Mouse (Mus musculus) kidney, adult 9 months (tissue): ENCODE results near the gene Epop.

Source experiments
- DNase-seq: peaks from one replicate; pipeline ENCODE4 v3.0.0; 2022

The Epop gene

DNA sequence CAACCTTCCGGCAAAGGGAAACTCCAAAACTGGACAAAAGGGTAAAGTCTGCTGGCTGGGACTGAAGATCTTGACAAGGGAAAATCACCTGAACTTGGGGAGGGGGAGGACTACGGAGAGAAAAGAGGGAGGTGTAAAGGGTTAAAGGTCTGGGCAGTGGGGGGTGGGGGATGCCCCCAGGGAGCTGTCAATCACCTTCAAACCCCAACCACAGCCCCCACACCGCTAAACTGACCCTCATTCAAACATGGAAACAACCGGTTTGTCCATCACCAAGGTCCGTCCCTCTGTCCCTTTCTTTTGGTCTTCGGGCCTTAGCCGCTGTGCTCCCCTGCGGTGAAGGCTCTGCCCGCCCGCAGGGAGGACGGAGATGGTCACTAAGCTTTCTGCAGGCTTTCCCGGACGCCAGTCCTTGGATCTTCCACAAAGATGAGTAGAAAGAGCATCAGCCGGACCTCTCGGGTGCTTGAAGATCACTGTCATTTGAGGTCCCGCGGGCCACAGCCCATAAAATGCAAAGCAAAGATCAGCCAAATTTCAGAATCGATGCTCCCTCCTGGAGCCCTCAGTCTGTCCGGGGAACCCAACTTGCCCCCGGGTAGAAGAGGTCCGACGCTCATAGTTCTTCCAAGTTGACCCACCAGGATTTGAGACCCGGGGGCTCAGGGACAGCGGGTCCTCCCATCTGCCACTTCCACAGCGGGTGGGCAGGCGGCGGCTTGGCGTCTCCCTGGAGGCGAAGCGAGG is 1.8 kb downstream of the Epop start:
- DNase-seq, result no peak

DNA sequence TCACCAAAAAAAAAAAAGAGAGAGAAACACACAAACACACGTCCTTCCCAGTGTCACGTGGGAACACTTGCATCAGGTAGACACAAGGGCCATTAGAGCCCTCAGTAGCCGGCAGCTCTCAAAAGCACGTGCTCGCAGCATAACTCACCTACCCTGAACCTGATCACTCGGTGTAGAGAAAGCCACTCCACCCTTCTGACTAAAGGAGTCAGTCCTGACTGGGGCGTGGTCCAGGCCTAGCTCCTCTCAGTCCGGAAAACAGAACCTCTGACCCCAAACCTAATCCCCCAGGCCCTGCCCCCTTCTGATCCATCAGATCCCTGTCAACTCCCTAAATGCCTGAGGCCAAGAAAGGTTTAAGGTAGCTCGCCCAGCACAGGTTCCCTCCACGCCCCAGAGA is 2.7 kb downstream of the Epop start:
- no peak for DNase-seq

DNA sequence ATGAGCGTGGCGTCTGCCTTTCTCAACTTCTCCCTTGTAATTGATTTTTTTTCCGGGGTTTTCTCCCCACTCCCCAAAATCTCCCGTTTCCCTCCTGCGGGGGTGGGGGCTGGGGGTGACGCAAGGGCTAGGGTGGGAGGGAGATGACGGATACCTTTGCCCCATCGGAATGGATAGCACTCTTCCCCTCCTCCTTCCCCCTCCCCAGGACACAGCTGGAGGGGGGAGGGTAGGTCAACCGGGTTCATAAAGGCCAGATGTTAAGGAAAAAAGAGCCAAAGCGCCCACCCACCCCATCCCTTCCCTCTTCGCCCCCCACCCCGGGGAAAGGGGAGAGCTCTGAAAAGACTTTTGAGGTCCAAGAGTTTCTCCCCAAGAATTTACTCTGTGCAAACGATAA is 3.1 kb downstream of the Epop start:
- no peak for DNase-seq

DNA sequence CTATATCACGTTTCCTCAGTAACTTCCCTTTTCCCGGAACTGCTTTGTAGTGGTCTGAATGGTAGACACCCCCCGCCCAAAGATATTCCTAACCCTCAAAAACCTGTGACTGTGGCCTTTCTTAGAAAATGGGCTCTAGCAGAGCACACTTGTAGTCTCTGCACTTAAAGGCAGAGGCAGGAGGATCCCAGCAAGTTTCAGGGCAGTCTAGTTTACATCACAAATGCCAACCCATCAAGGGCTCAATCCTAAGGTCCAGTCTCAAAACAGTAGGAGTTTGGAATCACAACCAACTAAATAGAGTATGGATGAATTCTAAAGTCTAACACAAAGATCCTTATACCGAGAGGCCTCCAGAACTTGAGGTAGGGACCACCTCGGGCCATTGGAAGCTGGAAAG is 4.0 kb downstream of the Epop start:
- no peak for DNase-seq

DNA sequence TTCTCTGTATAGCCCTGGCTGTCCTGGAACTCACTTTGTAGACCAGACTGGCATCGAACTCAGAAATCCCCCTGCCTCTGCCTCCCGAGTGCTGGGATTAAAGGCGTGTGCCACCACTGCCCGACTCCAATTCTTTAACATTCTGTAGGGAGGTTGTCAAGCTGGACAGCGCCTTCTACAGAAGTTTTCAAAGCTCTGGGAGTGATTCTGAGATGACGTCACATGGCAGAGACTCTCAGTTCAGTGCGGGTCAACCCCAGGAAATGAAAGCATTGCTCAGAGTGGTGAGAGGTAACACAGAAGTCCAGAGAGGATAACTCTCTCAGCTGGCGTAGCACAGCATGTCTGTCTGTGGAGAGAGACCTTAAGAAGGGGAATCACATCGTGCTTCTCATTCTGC is 6.3 kb downstream of the Epop start:
- no peak for DNase-seq

DNA sequence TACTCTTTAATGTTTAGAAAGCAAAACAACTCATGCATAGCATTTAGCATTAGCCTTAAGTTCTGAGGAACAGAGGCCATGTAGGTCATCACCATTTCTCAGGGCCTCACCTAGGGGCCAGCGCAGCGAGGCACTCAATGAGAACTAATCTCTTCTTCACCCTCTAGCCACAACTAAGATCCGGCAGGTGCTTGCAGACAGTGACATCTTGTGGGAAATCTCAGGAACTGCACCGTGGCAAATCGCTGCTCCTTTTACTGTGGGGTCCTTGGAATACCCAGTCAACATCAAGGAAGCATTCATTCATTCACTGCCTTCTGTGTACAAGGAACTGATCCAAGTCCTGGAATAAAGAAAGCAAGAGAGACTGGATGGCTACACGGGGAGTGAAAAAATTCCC is 7.1 kb downstream of the Epop start:
- peak; percentile 76 for DNase-seq

DNA sequence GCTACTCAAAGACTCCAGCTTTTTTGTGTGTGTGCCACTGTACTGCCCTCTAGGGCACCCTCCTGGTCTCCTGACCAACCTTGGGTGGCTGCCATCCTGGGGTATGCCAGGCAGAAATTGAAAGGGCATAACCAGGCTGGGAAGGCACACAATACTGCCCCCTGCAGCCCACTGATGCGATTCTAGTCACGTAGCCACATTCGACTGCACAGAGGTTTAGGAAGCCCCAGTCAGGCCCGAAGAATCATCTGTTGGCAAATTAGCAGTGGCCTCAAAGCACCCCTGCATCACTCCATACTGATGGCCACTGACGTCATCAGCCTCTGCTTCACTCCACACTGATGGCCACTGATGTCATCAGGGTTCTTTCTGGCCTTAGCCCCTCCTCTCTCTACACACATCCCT is 10.1 kb downstream of the Epop start:
- DNase-seq, result peak; percentile 96

DNA sequence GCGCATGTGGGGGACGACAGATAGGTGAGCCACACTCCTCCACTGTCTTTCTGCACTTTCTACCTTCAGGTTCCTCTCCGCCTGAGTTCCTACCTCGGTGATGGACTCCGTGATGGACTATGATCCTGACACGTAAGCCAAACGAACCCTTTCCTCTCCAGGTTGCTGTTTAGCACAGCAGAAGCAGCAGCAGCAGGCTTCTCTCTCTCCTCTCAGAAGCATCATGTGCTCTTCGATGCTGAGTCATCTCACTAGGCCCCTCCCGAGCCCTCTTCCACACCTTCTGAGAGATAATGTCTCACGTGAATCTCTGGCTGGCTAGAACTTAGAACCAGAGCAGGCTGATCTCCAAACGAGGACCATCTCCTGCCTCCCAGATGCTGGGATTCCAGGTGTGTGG is 11.1 kb downstream of the Epop start:
- peak; percentile 83 for DNase-seq

DNA sequence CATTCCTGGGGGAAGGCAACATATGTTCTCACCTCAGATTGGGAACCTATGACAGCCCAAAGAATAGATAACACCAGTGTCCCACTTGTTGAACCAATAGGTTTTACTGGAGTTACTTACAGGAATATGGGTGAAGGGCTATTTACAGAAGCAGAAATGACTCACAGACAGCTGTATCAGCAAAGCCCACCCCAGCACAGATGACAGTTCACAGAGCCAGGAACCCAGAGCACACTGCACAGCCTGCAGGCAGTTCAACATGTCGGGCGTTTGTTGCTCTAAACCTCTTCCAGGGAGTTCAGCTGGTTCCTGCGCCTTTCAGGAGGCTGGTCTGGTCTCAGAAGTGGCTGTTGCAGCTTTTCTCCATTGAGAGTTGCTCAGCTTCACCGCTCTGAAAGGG is 14.2 kb downstream of the Epop start:
- no peak for DNase-seq

DNA sequence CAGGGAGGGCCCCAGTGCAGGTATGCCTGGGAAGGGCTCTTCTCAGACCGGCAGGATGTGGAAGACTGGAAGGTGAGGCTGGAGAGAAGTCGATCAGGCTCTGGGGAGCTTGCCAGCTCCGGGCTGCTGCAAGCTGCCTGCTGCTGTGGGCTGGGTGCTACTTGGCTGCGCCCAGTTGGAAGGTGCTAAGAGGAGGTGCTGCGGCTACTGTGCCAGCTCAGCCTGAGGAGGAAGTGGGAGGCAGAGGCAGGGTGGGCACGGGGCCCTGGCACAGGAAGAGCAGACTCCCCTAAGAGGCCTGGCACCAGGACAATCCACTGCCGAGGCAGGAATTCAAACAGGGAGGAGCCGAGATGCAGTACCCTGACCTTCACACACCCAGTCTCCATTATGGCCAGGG is 18.4 kb downstream of the Epop start:
- DNase-seq, result peak; percentile 73

DNA sequence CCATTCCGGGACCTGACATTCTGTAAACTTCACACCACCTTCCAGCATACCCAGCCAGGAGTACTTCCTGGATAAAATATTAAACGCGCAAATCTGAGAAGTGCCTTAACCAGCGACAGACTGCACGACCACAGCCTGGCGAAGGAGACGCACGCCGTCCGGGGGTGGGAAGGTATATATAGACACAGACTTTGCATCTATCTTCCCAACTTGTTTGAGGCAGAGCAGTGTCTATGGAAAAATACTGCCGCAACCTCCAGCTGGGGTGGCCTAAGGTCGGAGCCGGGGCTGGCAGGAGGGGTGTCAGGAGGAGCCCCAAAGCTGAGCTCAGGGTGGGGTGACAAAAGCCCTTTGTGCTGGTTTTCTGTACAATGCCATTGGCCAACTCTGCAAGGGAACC is 19.8 kb downstream of the Epop start:
- DNase-seq, result no peak

DNA sequence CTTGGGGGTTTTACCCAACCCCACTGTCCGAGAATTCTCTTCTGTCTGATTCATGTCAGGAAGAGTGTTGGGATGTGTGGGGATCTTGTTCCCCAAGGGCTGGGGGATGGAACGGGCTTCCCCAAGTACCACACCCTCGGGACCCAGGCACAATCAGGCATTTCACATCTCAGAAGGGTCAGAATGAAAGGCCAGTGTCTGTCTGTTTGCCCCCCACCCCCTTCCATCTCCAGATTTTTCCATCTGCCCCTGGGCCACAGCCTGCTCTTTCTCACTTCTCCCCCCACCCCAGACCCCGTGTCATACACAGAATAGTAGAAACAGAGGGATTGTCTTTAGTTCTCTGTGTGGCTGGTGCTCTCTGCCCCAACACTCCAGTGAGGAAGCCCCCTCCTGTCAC is 20.6 kb downstream of the Epop start:
- DNase-seq, result no peak

DNA sequence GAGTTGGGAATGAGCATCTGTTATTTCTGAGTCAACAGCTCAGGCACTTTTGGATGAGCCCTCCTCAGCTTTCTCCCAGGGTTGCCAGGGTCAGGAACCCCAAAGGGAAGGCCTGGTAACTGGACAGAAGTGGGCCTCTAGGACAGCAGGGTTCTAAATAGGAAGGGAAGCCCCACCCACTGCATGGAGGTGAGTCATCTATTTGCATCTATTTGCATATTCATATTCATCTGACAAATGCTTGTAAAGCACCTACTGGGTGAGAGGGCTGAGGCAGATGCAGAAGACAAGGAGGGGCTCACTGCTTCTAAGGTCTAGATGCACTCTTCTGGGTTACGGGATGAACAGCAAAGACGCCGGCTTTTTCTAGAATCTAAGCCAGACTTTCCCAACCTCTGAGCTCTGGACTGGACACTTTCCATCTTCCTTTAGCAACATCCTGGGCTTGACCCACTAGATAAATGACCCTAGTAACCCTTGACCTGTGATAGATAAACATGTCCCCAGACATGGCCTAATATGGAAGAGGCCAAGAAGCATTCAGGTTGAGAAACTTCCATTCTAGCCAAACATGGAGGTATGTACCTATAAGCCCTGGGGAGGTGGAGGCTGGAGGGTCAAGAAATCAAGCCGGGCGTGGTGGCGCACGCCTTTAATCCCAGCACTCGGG is 22.3 kb downstream of the Epop start:
- DNase-seq, result no peak

DNA sequence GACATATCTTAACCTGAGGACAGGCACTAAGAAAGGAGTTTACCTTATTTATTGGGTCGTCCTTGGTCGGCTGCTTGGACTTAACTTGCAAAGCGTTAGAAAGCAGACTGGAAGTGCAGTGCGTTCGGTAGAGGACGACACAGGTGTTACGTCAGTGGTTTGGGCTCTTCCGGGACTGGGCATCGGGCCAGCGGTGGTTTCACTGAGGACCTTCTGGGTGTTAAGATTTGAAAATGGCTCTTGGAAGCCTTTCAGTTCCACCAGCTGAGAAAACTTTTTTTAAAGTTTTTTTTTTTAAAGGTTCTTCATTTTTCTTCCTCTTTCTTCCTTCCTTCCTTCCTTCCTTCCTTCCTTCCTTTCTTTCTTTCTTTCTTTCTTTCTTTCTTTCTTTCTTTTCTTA is 25.6 kb downstream of the Epop start:
- peak; percentile 38 for DNase-seq

DNA sequence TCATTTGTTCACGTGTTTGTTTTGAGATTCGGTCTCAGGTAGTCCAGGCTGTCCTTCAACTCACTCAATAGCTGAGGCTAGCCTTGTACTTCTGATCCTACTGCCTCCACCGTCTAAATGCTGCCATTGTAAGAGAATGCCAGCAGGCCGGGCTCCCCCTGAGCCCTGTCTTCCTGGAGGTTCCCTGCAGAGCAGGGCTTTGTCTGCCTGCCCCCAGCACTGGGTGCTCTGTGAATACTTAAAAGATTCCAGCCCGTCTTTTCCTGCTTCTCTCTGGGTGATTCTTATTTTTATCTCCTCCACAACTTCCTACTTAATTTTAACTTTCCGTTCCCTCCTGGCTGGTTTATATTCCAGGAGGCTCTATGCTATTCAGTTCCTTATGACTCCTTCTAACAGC is 27.3 kb downstream of the Epop start:
- DNase-seq, result no peak

DNA sequence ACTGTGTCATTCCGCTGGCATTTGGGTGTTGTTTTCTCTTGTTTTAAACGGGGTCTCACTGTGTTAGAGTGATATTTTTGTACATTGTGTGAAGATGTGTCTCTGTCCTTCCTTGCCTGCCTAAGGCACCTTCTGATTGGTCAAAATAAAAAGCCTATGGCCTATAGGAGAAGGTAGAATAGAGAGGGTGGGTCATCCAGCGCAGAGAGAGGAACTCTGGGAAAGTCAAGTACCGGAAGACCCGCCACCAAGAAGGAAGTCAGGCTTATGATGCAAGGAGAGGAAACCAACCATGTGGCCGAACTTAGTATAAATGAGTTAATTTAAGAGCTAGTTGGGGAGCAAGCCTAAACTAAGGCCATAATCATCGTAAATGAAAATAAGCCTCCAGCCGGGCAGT is 30.4 kb downstream of the Epop start:
- DNase-seq, result no peak

DNA sequence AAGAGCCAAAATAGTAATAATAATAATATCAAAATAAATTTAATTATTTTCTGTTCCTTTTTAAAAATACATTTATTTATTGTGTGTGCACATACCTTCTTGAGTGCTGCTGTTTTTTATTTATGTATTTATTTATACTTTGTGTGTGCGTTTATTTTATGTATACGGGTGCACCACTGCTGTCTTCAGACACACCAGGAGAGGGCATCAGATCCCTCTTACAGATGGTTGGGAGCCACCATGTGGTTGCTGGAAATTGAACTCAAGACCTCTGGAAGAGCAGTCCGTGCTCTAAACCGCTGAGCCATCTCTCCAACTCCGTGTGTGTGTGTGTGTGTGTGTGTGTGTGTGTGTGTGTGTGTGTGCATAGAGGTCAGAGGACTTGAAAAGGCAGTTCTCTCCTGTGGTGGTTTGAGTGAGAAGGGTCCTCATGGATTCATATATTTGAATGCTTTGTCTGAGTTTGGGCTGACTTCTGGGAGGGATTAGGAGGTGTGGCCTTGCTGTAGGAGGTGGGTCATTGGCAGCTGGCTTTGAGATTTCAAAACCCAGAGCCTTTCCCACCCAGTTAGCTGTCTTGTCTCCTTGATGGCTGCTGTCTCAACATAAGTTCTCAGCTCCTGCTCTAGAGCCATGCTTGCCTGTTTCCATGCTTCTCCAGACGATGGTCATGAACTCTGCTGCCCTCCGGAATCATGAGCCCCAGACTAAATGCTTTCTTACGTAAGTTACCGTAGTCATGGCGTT is 31.4 kb downstream of the Epop start:
- no peak for DNase-seq

DNA sequence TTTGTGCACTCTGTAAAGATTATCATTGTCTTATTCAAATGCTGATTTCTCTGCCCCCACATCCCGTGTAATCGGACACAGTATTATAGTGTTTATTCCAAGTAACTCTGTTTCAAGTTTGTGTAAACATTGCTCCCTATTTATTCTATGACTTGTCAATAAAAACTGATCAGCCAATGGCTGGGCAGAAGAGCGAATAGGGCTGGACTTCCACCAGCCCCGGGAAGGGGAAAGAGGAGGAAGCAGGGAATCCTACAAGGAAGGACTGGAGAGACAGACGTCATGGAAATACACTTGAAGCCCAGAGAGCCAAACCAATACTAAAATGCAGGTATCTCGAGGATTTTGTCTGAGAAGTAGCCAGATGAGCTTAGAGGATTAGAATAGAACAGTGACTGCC is 35.4 kb downstream of the Epop start:
- DNase-seq, result peak; percentile 31

DNA sequence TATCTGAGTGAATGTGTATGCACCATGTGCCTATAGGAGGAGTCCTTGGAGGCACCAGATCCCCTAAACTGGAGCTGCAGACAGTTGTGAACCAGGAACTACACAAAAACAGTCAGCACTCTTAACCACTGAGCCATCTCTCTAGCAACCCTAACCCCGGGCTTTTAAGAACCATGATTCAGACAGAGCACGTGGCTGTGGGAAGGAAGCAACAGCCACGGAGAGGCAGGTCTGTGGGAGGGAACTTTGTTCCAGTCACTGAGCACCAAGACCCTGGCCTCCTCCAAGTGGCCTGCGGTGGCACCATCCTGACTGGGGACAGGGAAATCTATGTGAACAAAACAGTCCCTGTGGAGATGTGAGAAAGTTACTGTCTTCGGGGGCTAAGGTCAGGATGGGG is 37.6 kb downstream of the Epop start:
- no peak for DNase-seq

DNA sequence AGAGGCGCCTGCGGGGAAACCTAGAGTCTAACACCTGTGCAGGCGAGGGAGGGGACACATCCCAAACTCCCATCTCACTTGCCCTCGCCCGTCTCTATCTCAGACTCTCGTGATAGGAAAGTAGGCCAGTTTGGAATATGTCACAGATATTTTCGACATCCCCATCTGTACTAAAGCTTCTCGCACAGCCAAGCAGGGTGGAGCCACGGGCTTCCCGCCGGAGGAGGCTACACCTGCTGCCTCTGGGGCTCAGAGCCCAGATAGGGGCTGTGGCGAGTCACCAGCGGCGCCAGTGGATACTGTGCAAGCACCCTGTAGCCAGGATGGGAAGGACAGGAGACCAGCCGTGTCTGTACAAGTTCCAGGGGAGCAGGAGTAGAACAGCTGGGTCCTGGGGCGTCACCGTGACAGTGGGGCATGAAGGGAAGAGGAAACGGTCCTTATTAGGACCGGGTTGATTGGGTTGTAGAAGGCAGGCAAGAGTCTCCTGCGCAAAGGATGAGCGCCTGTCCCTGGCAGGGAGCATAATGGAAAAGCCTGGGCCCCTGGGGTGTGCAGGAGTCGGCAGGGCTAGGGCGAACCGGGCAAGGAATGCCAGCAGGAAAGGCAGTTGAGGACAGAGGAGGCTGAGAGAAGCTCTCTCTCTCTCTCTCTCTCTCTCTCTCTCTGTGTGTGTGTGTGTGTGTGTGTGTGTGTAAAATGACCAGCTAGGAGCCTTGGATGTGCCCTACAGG is 39.1 kb downstream of the Epop start:
- DNase-seq, result no peak

DNA sequence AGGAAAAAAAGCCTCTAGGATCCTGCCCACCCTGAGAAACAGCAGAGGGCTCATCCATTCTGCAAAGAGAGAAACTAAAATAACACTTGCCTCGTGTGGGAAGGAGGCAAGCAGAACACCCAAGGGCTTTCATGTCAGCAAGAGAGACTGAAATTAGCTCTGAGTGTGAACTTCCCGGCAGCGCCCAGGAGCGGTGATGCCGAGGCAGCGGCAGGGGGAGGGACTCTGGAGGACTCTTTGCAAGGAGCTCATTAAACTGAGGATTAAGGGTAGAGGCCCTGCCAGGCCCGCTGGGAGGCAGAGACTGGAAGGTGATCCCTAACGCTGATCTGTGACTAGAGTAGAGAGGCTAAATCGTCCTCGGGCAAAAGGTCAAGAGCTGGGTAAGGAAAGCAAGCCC is 40.3 kb downstream of the Epop start:
- no peak for DNase-seq

DNA sequence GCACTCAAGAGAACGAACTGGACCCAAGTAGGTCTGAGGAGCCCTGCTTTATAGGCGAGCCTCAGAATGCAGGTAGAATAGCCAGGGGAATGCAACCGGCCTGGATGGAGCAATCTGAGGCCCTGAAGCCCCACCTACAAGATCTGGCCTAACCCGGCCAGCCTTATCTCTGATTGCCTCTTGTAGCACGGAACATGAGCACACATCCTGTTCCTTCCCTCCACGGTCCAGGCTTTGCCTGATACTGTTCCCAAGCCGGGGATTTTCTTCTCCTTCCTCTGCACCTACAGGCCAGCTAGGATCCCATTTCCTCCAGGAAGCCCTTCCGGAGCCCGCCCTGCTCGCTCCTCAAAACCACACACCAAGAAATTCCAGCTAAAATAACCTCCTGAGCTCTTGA is 43.6 kb downstream of the Epop start:
- peak; percentile 58 for DNase-seq

DNA sequence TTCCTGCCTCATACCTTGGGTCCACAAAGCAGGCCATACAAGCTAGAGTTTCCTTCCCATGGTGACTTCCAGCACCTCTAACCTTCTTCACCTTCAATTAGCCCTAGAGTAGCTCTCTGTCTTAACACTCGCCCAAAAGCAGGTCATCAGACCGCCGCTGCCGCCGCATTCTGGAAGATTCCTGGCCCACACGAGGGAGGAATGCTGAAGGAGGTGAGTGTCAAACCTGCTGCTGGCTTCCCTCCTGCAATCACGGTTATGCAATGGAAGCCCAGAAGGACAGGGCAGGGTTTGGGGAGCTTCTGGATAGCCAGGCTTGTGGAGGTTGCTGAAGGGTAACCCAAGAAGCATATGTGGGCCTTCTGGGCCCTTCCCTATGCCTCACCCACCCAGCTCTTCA is 45.0 kb downstream of the Epop start:
- DNase-seq, result peak; percentile 37
